Mouse (Mus musculus) C2C12 (cell line): ENCODE data around the gene Smco2.

ENCODE experiments used
- CEBPB ChIP-seq: IDR thresholded peaks from one replicate; pipeline ENCODE4 v1.6.1; 2011; ENCODE audit warnings: low read depth, mild to moderate bottlenecking, control low read depth, moderate library complexity
- CTCF ChIP-seq: IDR thresholded peaks from one replicate; pipeline ENCODE4 v1.5.1; 2011; ENCODE audit not compliant: control insufficient read depth, insufficient read depth, insufficient read length
- MAX ChIP-seq: IDR thresholded peaks from one replicate; pipeline ENCODE4 v1.6.1; 2011; ENCODE audit warnings: mild to moderate bottlenecking, control low read depth
- MYOG ChIP-seq: IDR thresholded peaks from one replicate; pipeline ENCODE4 v1.6.1; 2011; ENCODE audit not compliant: control insufficient read depth, insufficient read length; ENCODE audit errors: extremely low read depth
- USF1 ChIP-seq: IDR thresholded peaks from one replicate; pipeline ENCODE4 v1.6.1; 2011; ENCODE audit warnings: low read depth, mild to moderate bottlenecking, control low read depth, moderate library complexity

- no peak for TF ChIP-seq CTCF
- TF ChIP-seq CEBPB = no peak
- TF ChIP-seq USF1 = no peak
- TF ChIP-seq MAX = no peak
- no peak for TF ChIP-seq MYOG
Measured at GRCm38 (mm10) chr6:146857386-146857785, 7.5 kb downstream of the Smco2 start.
